10 mouse cellular contexts compared by ENCODE assay signal in genomic region chr4:107979530-107979929, GRCm38 (mm10). TPM values are rescaled to one million over a fixed set of nuclear protein-coding genes. Genes with fewer than 3 reads are reported as not detected.
DNase-seq lines count a peak whose midpoint lies in the region; TF ChIP-seq lines count a peak whose summit lies in the region.
"Had no signal": no experiment of that assay in that cellular context is flagged by ENCODE, and none has a peak within 500 bp of the region (broad histone marks: within the 10 kb centered on the region; RNA-seq: fewer than 3 reads in every experiment).

No protein-coding gene starts in this region.

- intact Hi-C loops in gastrocnemius, adult 2 months (cut with DNase I), result no loop called here

- H3K4me3 ChIP-seq in gastrocnemius, adult 2 months, result no peak overlapping the region
- H3K4me3 ChIP-seq: midbrain, embryonic 15.5 days had no signal

- DNase-seq in gastrocnemius, adult 2 months, result peak; percentile 14
- no peak for DNase-seq in gastrocnemius, postnatal 4 days (ENCODE audit: low spot score in 2 of 2)
- peak; percentile 98 for DNase-seq in brain, adult 2 months (ENCODE audit: low read depth, low spot score)
- DNase-seq in embryo, embryonic 9.5 days (ENCODE audit: extremely low spot score), result peak; percentile 32
- peak; percentile 24 to 52 for DNase-seq in kidney, postnatal 4 days
- no peak for DNase-seq in natural killer cell, adult 2 months (ENCODE audit: low spot score in 2 of 2)
- DNase-seq in ovary, postnatal 36 days (ENCODE audit: low spot score), result no peak
- no peak for DNase-seq in thymus, postnatal 4 days
- DNase-seq: gastrocnemius, postnatal 25 days had no signal

- TF ChIP-seq CTCF in gastrocnemius, adult 2 months (IDR thresholded peaks at IDR 0.05), result no peak

- H3K27ac ChIP-seq in gastrocnemius, adult 2 months, result no peak overlapping the region
- H3K27ac ChIP-seq: midbrain, embryonic 15.5 days had no signal

RNA-seq across cellular contexts. Expression of gene Slc1a7, which starts 11.4 kb away (rescaled TPM):
- under 1 TPM; 0.10 to 0.17 TPM for total RNA-seq in gastrocnemius, adult 2 months (2021)
- not detected for total RNA-seq in gastrocnemius, postnatal 4 days (2021)

RNA-seq across cellular contexts. Expression of gene Cpt2, which starts 56.1 kb away (rescaled TPM):
- total RNA-seq in gastrocnemius, adult 2 months (2021), result 100 to 1,000 TPM in 1 of 2 experiments, 10 to 100 TPM in 1; 61.5 to 103 TPM
- total RNA-seq in gastrocnemius, postnatal 4 days (2021), result 10 to 100 TPM; 47.3 to 51.2 TPM

Comparison
In these comparisons a context has a peak if more than half of its experiments do, and no peak if none do; other contexts are left out.
1. DNase-seq: peak in gastrocnemius, adult 2 months (single experiment), brain, adult 2 months (single experiment), embryo, embryonic 9.5 days (single experiment) and kidney, postnatal 4 days (2 of 2); none in gastrocnemius, postnatal 4 days (0 of 2), natural killer cell, adult 2 months (0 of 2), ovary, postnatal 36 days (single experiment) and thymus, postnatal 4 days (single experiment).